11 mouse cellular contexts compared by ENCODE assay signal in the genomic region with DNA sequence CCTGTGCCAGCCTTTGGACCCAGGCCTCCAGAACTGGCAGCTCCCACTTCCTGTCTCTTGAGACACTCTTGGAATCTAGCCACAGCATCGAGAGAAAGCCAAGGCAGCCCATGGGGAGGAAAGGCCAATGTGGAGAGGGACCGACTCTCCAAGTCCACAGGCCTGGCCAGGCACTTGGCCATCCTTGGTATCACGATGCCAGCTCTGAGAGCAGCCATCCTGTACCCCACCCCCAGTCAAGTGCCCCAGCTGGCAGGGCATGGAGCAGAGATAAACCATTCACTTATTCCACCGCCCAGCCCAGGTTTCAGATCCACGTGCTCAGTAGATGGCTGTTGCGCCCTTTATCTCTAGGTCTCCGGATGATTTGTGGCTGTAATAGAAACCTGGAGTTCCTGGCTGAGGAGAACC. TPM values are rescaled to one million over a fixed set of nuclear protein-coding genes. Genes with fewer than 3 reads are reported as not detected.
DNase-seq lines count a peak whose midpoint lies in the region; ATAC-seq and TF ChIP-seq lines count a peak whose summit lies in the region.
"Had no signal": no experiment of that assay in that cellular context is flagged by ENCODE, and none has a peak within 500 bp of the region (broad histone marks: within the 10 kb centered on the region; RNA-seq: fewer than 3 reads in every experiment).

No protein-coding gene starts in this region.

- 72% methylated on average over 7 of the region's 7 CpGs for WGBS in kidney, embryonic 15.5 days
- 71% methylated on average over 7 of the region's 7 CpGs for whole genome bisulfite sequencing in intestine, embryonic 15.5 days

- TF ChIP-seq CTCF in layer of hippocampus, adult 2 months (conservative IDR thresholded peaks at IDR 0.05) = no peak

- 0 out of 2 replicates have a peak, but pooled peaks cover 8% of the 10 kb centered on the region for H3K4me1 ChIP-seq in kidney, embryonic 15.5 days
- no peaks in the 10 kb centered on the region for H3K4me1 ChIP-seq in intestine, embryonic 15.5 days (replicated peaks)
- H3K4me1 ChIP-seq: heart, embryonic 13.5 days had no signal

- H3K36me3 ChIP-seq in kidney, embryonic 15.5 days = no peaks in the 10 kb centered on the region
- H3K36me3 ChIP-seq in intestine, embryonic 15.5 days = no peaks in the 10 kb centered on the region
- H3K36me3 ChIP-seq: heart, embryonic 13.5 days had no signal

- no peak for ATAC-seq in kidney, embryonic 15.5 days (replicated peaks; ENCODE audit: low FRiP score)
- no peak for ATAC-seq in intestine, embryonic 15.5 days

- no peaks in the 10 kb centered on the region for H3K27me3 ChIP-seq in kidney, embryonic 15.5 days
- H3K27me3 ChIP-seq in intestine, embryonic 15.5 days (replicated peaks) = no peaks in the 10 kb centered on the region
- H3K27me3 ChIP-seq: heart, embryonic 13.5 days had no signal

- H3K4me2 ChIP-seq in kidney, embryonic 15.5 days = no peak overlapping the region
- no peak overlapping the region for H3K4me2 ChIP-seq in intestine, embryonic 15.5 days (replicated peaks)
- H3K4me2 ChIP-seq: heart, embryonic 13.5 days had no signal

- no peak overlapping the region for H3K4me3 ChIP-seq in kidney, embryonic 15.5 days (replicated peaks)
- H3K4me3 ChIP-seq in layer of hippocampus, adult 2 months = no peak overlapping the region
- H3K4me3 ChIP-seq in intestine, embryonic 15.5 days (replicated peaks) = no peak overlapping the region
- H3K4me3 ChIP-seq: heart, embryonic 13.5 days had no signal

- H3K9ac ChIP-seq in kidney, embryonic 15.5 days = no peak overlapping the region
- H3K9ac ChIP-seq in intestine, embryonic 15.5 days = no peak overlapping the region
- H3K9ac ChIP-seq: heart, embryonic 13.5 days had no signal

- H3K27ac ChIP-seq in kidney, embryonic 15.5 days = no peak overlapping the region
- no peak overlapping the region for H3K27ac ChIP-seq in layer of hippocampus, adult 2 months
- H3K27ac ChIP-seq in intestine, embryonic 15.5 days = no peak overlapping the region
- H3K27ac ChIP-seq: heart, embryonic 13.5 days had no signal

- H3K9me3 ChIP-seq in kidney, embryonic 15.5 days (replicated peaks) = no peaks in the 10 kb centered on the region
- H3K9me3 ChIP-seq in intestine, embryonic 15.5 days = no peaks in the 10 kb centered on the region
- H3K9me3 ChIP-seq: heart, embryonic 13.5 days had no signal

- peak; percentile 11 to 53 for DNase-seq in kidney, adult 8-10 months
- peak; percentile 84 for DNase-seq in brain, adult 2 months (ENCODE audit: low read depth, low spot score)
- DNase-seq in cerebellum, postnatal 25 days = peak; percentile 79 to 83
- peak; percentile 20 to 42 for DNase-seq in layer of hippocampus, adult 2 months (ENCODE audit: low spot score in 2 of 2)
- peak; percentile 36 for DNase-seq in skeletal muscle tissue, adult 2 months (ENCODE audit: low read depth, low spot score)
- no peak for DNase-seq in retina, embryonic 14.5 days (ENCODE audit: low spot score)

RNA-seq across cellular contexts. Expression of a gene that starts 40.3 kb away (rescaled TPM):
- polyA plus RNA-seq in kidney, embryonic 15.5 days (2015; fragmentation: Nextera tagmentation; extraction: Ambion mirVana) = 1,899 and 2,168 TPM in 2 replicates
- 100 to 1,000 TPM; 580 to 592 TPM for total RNA-seq in layer of hippocampus, adult 2 months (2021)
- 1,771 and 1,885 TPM in 2 replicates for polyA plus RNA-seq in intestine, embryonic 15.5 days (2015; fragmentation: Nextera tagmentation; extraction: Ambion mirVana)

RNA-seq across cellular contexts. Expression of a gene that starts 51.0 kb away (rescaled TPM):
- not detected in 2 replicates for polyA plus RNA-seq in kidney, embryonic 15.5 days (2015; fragmentation: Nextera tagmentation; extraction: Ambion mirVana)
- total RNA-seq in layer of hippocampus, adult 2 months (2021) = not detected
- polyA plus RNA-seq in intestine, embryonic 15.5 days (2015; fragmentation: Nextera tagmentation; extraction: Ambion mirVana) = not detected in 2 replicates
- polyA plus RNA-seq: heart, embryonic 13.5 days; liver, embryonic 16.5 days; spleen, adult 2 months had no signal
